Mouse (Mus musculus): Measurements from ENCODE around the gene Med15.

Med15 gene

DNA sequence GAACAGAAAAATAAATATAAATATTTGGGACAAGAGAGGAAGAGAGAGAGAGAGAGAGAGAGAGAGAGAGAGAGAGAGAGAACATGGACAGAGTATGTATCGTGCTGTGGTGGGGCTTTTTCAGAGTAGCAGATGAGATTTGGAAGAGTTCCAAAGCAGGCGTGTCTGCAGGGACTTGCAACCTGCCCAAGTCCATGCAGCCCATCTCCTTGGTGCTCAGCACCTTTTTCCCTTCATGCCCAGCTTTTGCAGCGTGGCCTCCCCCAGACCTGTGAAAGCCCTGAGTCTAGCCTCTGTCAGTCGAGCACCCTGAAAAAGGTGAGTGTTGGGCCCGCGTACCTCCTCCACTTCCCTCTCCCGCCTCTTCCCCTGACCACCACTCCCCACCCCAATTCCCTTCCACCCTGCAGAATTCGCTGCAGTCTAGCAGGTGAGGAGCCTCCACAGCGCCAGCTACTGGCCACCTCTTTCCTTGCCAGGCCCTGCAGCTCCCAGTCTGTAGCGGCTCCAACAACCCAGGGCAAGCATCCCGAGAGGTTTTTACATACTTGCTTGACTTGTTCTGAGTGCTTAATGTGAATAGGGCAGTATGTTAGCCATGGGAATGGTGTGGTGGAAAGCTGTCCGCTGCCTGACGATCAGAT is 114.6 kb downstream of the Med15 start:
- DNase-seq (ENCODE audit: low spot score), result peak; percentile 19

DNA sequence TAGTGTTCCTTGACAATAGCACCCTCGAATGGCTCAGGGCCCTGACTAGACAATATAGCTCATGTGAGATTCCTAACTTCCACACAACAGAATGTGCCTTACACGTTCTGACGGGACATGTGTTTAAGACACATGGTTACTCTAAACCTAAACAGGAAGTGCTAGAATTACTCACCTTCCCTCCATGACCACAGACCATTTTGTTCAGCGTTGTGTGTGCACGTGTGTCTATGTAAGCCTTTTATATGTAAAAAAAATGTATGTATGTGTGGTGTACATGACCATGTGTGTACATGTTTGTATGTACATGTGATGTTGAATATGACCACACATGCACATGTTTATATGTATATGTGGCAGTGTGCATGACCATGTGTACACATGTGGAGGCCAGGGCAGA is 116.5 kb downstream of the Med15 start:
- no peak for DNase-seq (ENCODE audit: low spot score)

DNA sequence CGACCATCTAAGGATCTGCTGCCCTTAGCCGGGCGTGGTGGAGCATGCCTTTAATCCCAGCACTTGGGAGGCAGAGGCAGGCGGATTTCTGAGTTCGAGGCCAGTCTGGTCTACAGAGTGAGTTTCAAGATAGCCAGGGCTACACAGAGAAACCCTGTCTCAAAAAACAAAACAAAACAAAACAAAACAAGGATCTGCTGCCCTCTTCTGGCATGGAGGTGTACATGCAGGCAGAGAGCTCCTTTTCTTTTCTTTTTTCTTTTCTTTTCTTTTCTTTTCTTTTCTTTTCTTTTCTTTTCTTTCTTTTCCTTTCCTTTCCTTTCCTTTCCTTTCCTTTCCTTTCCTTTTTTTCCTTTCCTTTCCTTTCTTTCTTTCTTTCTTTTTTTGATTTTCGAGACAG is 118.0 kb downstream of the Med15 start:
- peak; percentile 30 for DNase-seq (ENCODE audit: low spot score)

DNA sequence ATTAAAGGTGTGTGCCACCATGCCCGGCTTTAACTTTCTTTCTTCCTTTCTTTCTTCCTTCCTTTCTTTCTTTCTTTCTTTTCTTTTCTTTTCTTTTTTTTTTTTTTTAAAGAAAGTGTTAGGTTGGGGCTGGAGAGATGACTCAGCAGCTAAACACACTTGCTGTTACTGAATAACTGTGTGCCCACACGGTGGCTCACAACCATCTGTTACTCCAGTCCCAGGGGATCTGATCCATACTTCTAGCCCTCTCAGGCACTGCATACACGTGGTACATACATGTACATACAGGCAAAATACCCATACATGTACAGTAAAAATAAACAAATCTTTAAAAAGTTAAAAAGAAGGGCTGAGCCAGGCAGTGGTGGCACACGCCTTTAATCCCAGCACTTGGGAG is 121.3 kb downstream of the Med15 start:
- no peak for DNase-seq (ENCODE audit: low spot score)

DNA sequence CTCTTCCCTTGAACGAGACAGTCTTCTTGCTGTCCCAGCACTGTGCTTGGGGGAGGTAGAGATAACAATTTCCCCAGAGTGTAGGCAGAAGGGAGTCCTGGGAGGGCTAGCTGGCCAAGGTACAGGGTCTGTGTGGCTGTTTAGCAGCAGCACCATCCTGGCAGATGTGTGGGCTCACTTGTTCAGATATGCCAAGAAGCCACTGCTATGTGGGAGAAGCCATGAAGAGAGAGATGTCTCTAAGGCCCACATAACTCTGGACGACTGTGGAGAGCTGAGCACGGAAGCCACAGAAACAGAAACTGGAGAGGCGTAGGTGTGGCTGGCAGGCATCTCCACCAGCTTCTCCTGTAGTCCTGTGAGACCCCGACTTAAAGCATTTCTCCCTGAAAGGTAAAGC is 127.0 kb downstream of the Med15 start:
- DNase-seq (ENCODE audit: low spot score), result no peak

DNA sequence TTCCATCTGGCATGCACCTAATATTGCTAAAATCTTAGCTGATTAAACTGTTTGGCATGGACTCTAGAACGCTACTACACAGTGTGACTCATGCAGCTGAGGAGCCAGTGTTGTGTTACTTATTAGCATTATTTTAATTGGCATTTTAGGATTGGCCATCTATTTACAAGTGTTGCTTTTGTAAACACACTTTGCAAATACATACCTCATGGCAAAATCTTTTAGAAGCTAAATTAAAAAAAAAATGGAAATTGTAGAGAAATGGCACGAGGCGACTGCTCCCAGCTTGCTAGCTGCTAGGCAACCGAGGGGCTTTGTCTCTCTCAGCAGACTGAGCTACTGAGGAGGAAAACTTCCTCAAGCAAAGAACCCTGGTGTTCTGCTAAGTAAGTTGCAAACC is 127.8 kb downstream of the Med15 start:
- DNase-seq (ENCODE audit: low spot score), result no peak
